Mouse (Mus musculus) stomach, embryonic 14.5 days (tissue): ENCODE measurements around the gene Gm30083. TPM values are rescaled to one million over a fixed set of nuclear protein-coding genes. Genes with fewer than 3 reads are reported as not detected.

ENCODE experiments used
- ATAC-seq: fragments of 200-750 bp; cut with Nextera tagmentation; 2 replicates; pipeline ENCODE4 v1.8.0; 2017; ENCODE audit warnings: low read depth, moderate TSS enrichment; ENCODE audit not compliant: insufficient number of reproducible peaks, insufficient read depth, low FRiP score
- H3K27ac ChIP-seq: fragments of 300-500 bp; sonication (generic); 2 replicates; pipeline ENCODE4 v1.5.1; 2014; ENCODE audit warnings: mild to moderate bottlenecking, low read length, moderate library complexity, mixed read lengths
- H3K27me3 ChIP-seq: fragments of 300-500 bp; sonication (generic); 2 replicates; pipeline ENCODE4 v1.6.1; 2014; ENCODE audit warnings: low read length, control low read depth, mixed read lengths; ENCODE audit not compliant: control insufficient read depth, insufficient read depth
- H3K36me3 ChIP-seq: fragments of 300-500 bp; sonication (generic); 2 replicates; pipeline ENCODE4 v1.6.1; 2014; ENCODE audit warnings: mild to moderate bottlenecking, control low read depth, low read length, moderate library complexity, mixed read lengths; ENCODE audit not compliant: control insufficient read depth, insufficient read depth
- H3K4me1 ChIP-seq: fragments of 300-500 bp; sonication (generic); 2 replicates; pipeline ENCODE4 v1.6.1; 2014; ENCODE audit warnings: low read length, control low read depth, mixed read lengths; ENCODE audit not compliant: control insufficient read depth, insufficient read depth
- H3K4me2 ChIP-seq: fragments of 300-500 bp; sonication (generic); replicated peaks from 2 replicates; pipeline ENCODE4 v1.6.1; 2014; ENCODE audit warnings: low read depth, low read length, control low read depth
- H3K4me3 ChIP-seq: fragments of 300-500 bp; sonication (generic); 2 replicates; pipeline ENCODE4 v1.5.1; 2014; ENCODE audit warnings: low read depth, low read length, control low read depth
- H3K9ac ChIP-seq: fragments of 300-500 bp; sonication (generic); replicated peaks from 2 replicates; pipeline ENCODE4 v1.6.1; 2014; ENCODE audit warnings: low read depth, mild to moderate bottlenecking, control low read depth, low read length, moderate library complexity, mixed read lengths
- H3K9me3 ChIP-seq: fragments of 300-500 bp; sonication (generic); 2 replicates; pipeline ENCODE4 v1.6.1; 2016; ENCODE audit warnings: low read depth, low read length, control low read depth; ENCODE audit not compliant: control insufficient read depth
- WGBS: fragments of 180-500 bp; shearing (Covaris S2); extraction: QIAGEN DNeasy Blood & Tissue Kit; methylation state at CpG from one replicate; pipeline ENCODE4 v1.1.7; 2014; 5-methylcytosine and 5-hydroxymethylcytosine counted together
- polyA plus RNA-seq: library from polyadenylated mRNA; unstranded; fragments of >200 nt; fragmentation: Nextera tagmentation; extraction: Ambion mirVana; gene quantifications from 2 replicates; pipeline ENCODE4 v1.2.1, GENCODE M21; 2014

Gene Gm30083
- polyA plus RNA-seq, 1 experiment from 2014 or later = not detected

- Histone ChIP-seq H3K4me1 (no peaks in the 10 kb centered on the region), H3K36me3 (no peaks in the 10 kb centered on the region), H3K9ac (no peak within 1 kb of the TSS), H3K9me3 (no peaks in the 10 kb centered on the region), H3K27me3 (no peaks in the 10 kb centered on the region), H3K27ac (no peak within 1 kb of the TSS), H3K4me2 (no peak within 1 kb of the TSS), H3K4me3 (no peak within 1 kb of the TSS)
- WGBS = 90% methylated on average over 4 of the region's 4 CpGs
- ATAC-seq = no peak
Observed at GRCm38 (mm10) chr14:34016381-34016780, 1.4 kb upstream of the Gm30083 start, which contains the start of gene Gm5460. Gene Gm5460 (plus strand): TSS chr14:34016758.

DNA sequence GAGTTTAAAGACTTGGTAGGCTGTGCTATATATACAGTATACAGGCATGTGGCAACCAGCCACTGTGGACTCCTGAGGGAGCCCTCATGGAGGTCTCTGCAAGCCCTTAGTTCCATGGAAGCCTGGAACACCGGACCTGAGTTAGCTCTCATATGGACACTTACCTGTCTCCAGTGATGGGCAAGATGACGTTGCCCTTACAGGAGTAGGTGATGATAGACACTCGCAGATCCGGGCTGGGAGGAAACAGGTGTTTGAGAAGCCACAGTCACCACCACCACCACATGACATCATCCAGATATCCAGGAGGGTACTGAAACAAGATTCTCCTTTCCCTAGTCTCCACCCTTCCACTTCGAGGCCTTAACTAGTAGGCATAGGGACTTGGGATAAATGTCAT is 12.6 kb downstream of the Gm30083 start:
- WGBS = 93% methylated on average over 5 of the region's 5 CpGs

GRCm38 (mm10) chr14:34001445-34001844 is 13.5 kb downstream of the Gm30083 start:
- Histone ChIP-seq H3K4me3 (no peak overlapping the region), H3K4me2 (no peak overlapping the region), H3K9ac (no peak overlapping the region), H3K4me1 (no peaks in the 10 kb centered on the region), H3K36me3 (no peaks in the 10 kb centered on the region), H3K27ac (no peak overlapping the region), H3K27me3 (no peaks in the 10 kb centered on the region), H3K9me3 (no peaks in the 10 kb centered on the region)
- ATAC-seq = no peak

More for the DNA sequence above, 12.6 kb downstream of the Gm30083 start:
- Histone ChIP-seq H3K4me1 (no peaks in the 10 kb centered on the region), H3K4me3 (no peak overlapping the region), H3K36me3 (no peaks in the 10 kb centered on the region), H3K27me3 (no peaks in the 10 kb centered on the region), H3K9ac (no peak overlapping the region), H3K9me3 (no peaks in the 10 kb centered on the region), H3K4me2 (no peak overlapping the region), H3K27ac (no peak overlapping the region)
- ATAC-seq = no peak

DNA sequence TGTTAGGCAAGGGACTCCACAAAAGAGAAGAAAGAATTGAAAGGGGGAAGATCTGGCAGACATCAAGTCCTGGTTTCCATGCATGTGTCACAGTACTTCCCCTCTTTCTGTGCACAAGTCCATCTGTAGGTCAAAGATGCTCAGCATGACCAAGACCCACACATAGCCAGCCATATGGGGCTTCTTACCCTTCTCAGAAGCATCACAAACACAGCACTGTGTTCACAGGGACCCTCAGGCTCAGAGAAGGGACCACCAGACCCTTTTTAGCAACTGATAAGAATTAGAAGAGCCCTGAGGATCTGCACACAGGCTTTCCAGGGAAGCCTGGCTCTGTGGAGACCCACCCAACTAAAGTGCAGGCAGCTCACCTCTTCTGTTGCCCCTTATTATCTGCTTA is 14.9 kb downstream of the Gm30083 start:
- no peak for ATAC-seq
- no peaks in the 10 kb centered on the region for H3K36me3 ChIP-seq

DNA sequence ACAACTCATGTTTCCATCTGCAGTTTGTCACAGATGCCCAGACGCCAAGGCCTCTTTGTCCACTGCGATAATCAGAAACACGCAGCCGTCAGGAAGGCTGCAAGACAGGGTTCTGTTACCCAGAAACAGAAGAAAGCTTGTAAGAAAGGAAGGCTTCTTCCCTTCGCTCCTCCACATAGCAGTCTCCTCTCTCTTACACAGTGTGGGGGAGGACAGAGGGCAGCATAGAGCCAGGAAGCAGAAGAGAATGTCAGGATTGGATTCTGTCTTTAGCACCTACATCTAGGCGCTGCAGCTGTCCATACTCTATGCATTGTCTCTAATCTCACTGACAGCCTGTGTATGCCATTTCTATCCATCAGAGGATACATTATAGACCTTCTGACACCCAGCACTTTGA is 17.6 kb downstream of the Gm30083 start:
- H3K4me3 ChIP-seq = no peak overlapping the region
- no peaks in the 10 kb centered on the region for H3K36me3 ChIP-seq
- H3K4me1 ChIP-seq = no peaks in the 10 kb centered on the region
- 44% methylated on average over 6 of the region's 6 CpGs for WGBS
- H3K9me3 ChIP-seq = no peaks in the 10 kb centered on the region
- no peak overlapping the region for H3K4me2 ChIP-seq
- no peak overlapping the region for H3K27ac ChIP-seq
- no peak for ATAC-seq
- no peaks in the 10 kb centered on the region for H3K27me3 ChIP-seq
- H3K9ac ChIP-seq = no peak overlapping the region

More for the DNA sequence above, 14.9 kb downstream of the Gm30083 start:
- Histone ChIP-seq H3K9ac (no peak overlapping the region), H3K27me3 (no peaks in the 10 kb centered on the region), H3K4me2 (no peak overlapping the region), H3K9me3 (no peaks in the 10 kb centered on the region), H3K4me3 (no peak overlapping the region), H3K27ac (no peak overlapping the region), H3K4me1 (no peaks in the 10 kb centered on the region)

GRCm38 (mm10) chr14:33993521-33994289 is 21.3 kb downstream of the Gm30083 start:
- WGBS = 88% methylated on average over 6 of the region's 6 CpGs
- Histone ChIP-seq H3K27ac (no peak overlapping the region), H3K4me2 (no peak overlapping the region), H3K9me3 (no peaks in the 10 kb centered on the region), H3K4me3 (no peak overlapping the region), H3K9ac (no peak overlapping the region), H3K36me3 (no peaks in the 10 kb centered on the region), H3K27me3 (no peaks in the 10 kb centered on the region), H3K4me1 (no peaks in the 10 kb centered on the region)
- ATAC-seq = no peak

- H3K9me3 ChIP-seq = no peaks in the 10 kb centered on the region
- no peaks in the 10 kb centered on the region for H3K4me1 ChIP-seq
- 93% methylated on average over 9 of the region's 9 CpGs for WGBS
- no peak overlapping the region for H3K4me3 ChIP-seq
- H3K9ac ChIP-seq = no peak overlapping the region
- ATAC-seq = no peak
- H3K4me2 ChIP-seq = no peak overlapping the region
- H3K27me3 ChIP-seq = no peaks in the 10 kb centered on the region
- no peaks in the 10 kb centered on the region for H3K36me3 ChIP-seq
- H3K27ac ChIP-seq = no peak overlapping the region
Observed at GRCm38 (mm10) chr14:33993051-33993450, 21.9 kb downstream of the Gm30083 start.

GRCm38 (mm10) chr14:33991971-33992370 is 23.0 kb downstream of the Gm30083 start:
- Histone ChIP-seq H3K27ac (no peak overlapping the region), H3K9ac (no peak overlapping the region), H3K4me1 (no peaks in the 10 kb centered on the region), H3K36me3 (no peaks in the 10 kb centered on the region), H3K4me3 (no peak overlapping the region), H3K27me3 (no peaks in the 10 kb centered on the region), H3K9me3 (no peaks in the 10 kb centered on the region), H3K4me2 (no peak overlapping the region)
- 76% methylated on average over 4 of the region's 4 CpGs for WGBS
- ATAC-seq = no peak

GRCm38 (mm10) chr14:33989201-33989600 is 25.8 kb downstream of the Gm30083 start:
- Histone ChIP-seq H3K27ac (no peak overlapping the region), H3K9ac (no peak overlapping the region), H3K4me2 (no peak overlapping the region), H3K27me3 (no peaks in the 10 kb centered on the region), H3K4me1 (no peaks in the 10 kb centered on the region), H3K4me3 (no peak overlapping the region), H3K9me3 (no peaks in the 10 kb centered on the region), H3K36me3 (no peaks in the 10 kb centered on the region)
- ATAC-seq = no peak
- 51% methylated on average over 3 of the region's 3 CpGs for WGBS
